Mouse (Mus musculus) heart, embryonic 13.5 days (tissue): ENCODE results near the gene Glis3. TPM values are rescaled to one million over a fixed set of nuclear protein-coding genes. Genes with fewer than 3 reads are reported as not detected.
A peak's percentile ranks its signal among the peaks of the same experiment; 100 is the strongest.

Experiments
- ATAC-seq: fragments of 200-750 bp; cut with Nextera tagmentation; 2 replicates; pipeline ENCODE4 v1.8.0; 2017; ENCODE audit warnings: moderate TSS enrichment; ENCODE audit not compliant: insufficient number of reproducible peaks, low FRiP score, low TSS enrichment; ENCODE audit errors: extremely low read depth
- H3K27ac ChIP-seq: fragments of 300-500 bp; sonication (generic); replicated peaks from 2 replicates; pipeline ENCODE4 v1.5.1; 2015; ENCODE audit warnings: moderate library complexity, mild to moderate bottlenecking, inconsistent platforms
- H3K27me3 ChIP-seq: fragments of 300-500 bp; sonication (generic); replicated peaks from 2 replicates; pipeline ENCODE4 v1.6.1; 2015; ENCODE audit warnings: mild to moderate bottlenecking, inconsistent platforms
- H3K36me3 ChIP-seq: fragments of 300-500 bp; sonication (generic); 2 replicates; pipeline ENCODE4 v1.6.1; 2015; ENCODE audit warnings: mild to moderate bottlenecking, inconsistent platforms
- H3K4me1 ChIP-seq: fragments of 300-500 bp; sonication (generic); 2 replicates; pipeline ENCODE4 v1.6.1; 2015; ENCODE audit warnings: inconsistent platforms
- H3K4me2 ChIP-seq: fragments of 300-500 bp; sonication (generic); 2 replicates; pipeline ENCODE4 v1.6.1; 2015; ENCODE audit warnings: inconsistent platforms, mild to moderate bottlenecking, moderate library complexity
- H3K4me3 ChIP-seq: fragments of 300-500 bp; sonication (generic); 2 replicates; pipeline ENCODE4 v1.5.1; 2015; ENCODE audit warnings: moderate library complexity, mild to moderate bottlenecking, inconsistent platforms
- H3K9ac ChIP-seq: fragments of 300-500 bp; sonication (generic); 2 replicates; pipeline ENCODE4 v1.6.1; 2015; ENCODE audit warnings: inconsistent platforms, mild to moderate bottlenecking, moderate library complexity
- H3K9me3 ChIP-seq: fragments of 300-500 bp; sonication (generic); 2 replicates; pipeline ENCODE4 v1.6.1; 2016; ENCODE audit warnings: inconsistent platforms
- WGBS: fragments of 180-500 bp; shearing (Covaris S2); methylation state at CpG from one replicate; pipeline ENCODE4 v1.1.7; 2015; ENCODE audit warnings: mixed read lengths; 5-methylcytosine and 5-hydroxymethylcytosine counted together
- polyA plus RNA-seq: library from polyadenylated mRNA; unstranded; fragments of >200 nt; fragmentation: Nextera tagmentation; extraction: Ambion mirVana; gene quantifications from 2 replicates; pipeline ENCODE4 v1.2.1, GENCODE M21; 2015

Gene Glis3
- polyA plus RNA-seq, 1 experiment from 2014 or later: 1.1 TPM

DNA sequence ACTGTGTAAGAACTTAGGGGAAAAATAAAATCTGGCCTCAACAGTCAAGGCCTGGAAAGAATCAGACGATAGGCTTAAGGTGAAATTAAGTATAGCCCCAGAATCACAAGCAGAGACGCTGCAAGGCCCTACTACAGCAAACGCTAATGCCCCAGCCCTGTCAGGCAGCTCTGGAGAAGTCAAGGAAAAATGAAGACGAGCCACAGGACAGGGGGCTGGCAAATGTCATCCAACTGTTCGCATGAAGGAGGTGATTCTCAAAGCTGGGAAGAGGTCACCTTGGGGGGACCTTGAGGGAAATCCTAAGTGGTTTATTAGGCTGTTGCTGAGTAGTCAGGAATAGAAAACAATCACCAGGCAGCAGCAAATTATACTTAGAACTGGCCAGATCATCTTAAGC, 214.1 kb downstream of the Glis3 start:
- H3K4me3 ChIP-seq: no peak overlapping the region
- no peaks in the 10 kb centered on the region for H3K9me3 ChIP-seq
- peaks cover 22% of the 10 kb centered on the region for H3K4me1 ChIP-seq
- H3K27me3 ChIP-seq: no peaks in the 10 kb centered on the region
- WGBS: 32% methylated on average over 5 of the region's 5 CpGs
- no peak for ATAC-seq
- no peak overlapping the region for H3K4me2 ChIP-seq
- peak overlapping the region; percentile 39; the same call in 1 of the 2 replicates for H3K27ac ChIP-seq
- no peaks in the 10 kb centered on the region for H3K36me3 ChIP-seq
- H3K9ac ChIP-seq: no peak overlapping the region

DNA sequence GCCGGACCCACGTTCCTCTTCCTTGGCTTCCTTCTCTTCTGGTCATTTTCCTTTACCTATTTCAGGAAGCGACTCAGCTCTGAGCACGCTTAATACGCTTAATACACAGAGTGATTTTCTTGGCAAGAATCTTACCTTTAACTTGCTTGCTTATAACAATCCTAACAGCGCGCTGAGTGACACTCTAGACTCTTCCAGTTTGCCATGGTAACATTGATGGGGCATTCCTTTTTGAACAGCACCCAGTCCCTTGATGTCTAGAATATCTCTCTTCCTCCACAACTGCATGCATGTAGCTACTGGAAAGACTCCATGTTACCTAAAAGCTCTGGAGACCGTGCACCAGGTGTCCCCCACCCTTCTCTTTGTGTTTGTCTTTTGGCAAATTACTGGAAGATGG, 225.5 kb downstream of the Glis3 start:
- Histone ChIP-seq H3K4me1 (peaks cover 18% of the 10 kb centered on the region; the same call in 1 of the 2 replicates), H3K9ac (no peak overlapping the region), H3K4me3 (no peak overlapping the region), H3K36me3 (no peaks in the 10 kb centered on the region), H3K27me3 (no peaks in the 10 kb centered on the region), H3K4me2 (no peak overlapping the region), H3K9me3 (no peaks in the 10 kb centered on the region), H3K27ac (no peak overlapping the region)
- 72% methylated on average over 8 of the region's 8 CpGs for WGBS
- ATAC-seq: no peak

DNA sequence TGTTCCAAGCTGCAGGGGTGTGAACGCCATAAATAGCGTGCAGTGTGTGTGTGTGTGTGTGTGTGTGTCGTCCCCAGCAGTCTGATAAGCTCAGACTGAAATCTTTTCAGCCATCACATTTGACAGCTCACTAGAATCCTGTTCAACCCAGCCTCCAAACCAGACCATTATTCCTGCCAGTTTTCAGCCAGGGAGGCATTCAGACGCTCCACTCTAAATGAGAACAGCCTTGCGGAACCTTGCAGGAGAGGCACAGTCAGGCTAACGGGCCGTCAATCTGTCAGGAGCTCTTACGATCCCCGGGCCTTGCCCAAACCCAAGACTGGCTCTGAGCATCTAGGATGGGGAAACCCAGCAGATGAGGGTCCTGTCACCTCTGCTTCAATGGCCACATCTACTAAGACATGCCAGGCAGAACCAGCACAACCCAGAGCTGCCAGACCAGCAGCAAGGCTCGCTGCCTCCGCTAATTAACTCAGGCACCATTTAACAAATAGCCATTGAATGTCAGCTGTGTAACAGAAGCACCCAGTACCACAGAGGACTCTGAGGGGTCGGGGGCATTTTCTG, 226.8 kb downstream of the Glis3 start:
- no peaks in the 10 kb centered on the region for H3K9me3 ChIP-seq
- H3K9ac ChIP-seq: no peak overlapping the region
- H3K4me3 ChIP-seq: no peak overlapping the region
- no peaks in the 10 kb centered on the region for H3K27me3 ChIP-seq
- ATAC-seq: no peak
- H3K27ac ChIP-seq: peak overlapping the region; percentile 20; the same call in 1 of the 2 replicates
- peaks cover 13% of the 10 kb centered on the region; the same call in 1 of the 2 replicates for H3K4me1 ChIP-seq
- no peaks in the 10 kb centered on the region for H3K36me3 ChIP-seq
- peak overlapping the region; percentile 20 for H3K4me2 ChIP-seq
- WGBS: 37% methylated on average over 12 of the region's 12 CpGs

DNA sequence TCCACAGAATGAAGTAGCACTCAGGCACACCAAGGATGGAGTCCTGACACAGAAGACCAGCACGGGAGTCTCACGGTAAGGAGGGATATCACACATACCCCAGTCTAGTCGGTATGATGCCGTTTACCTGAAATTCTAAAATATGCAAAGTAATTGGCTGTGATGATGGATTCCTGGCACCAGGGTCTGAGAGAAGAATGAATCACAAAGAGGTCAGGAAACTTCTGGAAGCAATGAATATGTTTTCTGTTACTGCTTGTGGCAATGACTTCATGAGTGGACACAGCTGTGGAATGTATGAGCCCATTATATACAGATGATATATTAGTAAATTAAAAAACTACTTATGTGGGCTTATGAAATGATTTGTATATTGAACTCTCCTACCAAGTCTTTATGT, 231.1 kb downstream of the Glis3 start:
- WGBS: 64% methylated on average over 4 of the region's 4 CpGs
- ATAC-seq: no peak

DNA sequence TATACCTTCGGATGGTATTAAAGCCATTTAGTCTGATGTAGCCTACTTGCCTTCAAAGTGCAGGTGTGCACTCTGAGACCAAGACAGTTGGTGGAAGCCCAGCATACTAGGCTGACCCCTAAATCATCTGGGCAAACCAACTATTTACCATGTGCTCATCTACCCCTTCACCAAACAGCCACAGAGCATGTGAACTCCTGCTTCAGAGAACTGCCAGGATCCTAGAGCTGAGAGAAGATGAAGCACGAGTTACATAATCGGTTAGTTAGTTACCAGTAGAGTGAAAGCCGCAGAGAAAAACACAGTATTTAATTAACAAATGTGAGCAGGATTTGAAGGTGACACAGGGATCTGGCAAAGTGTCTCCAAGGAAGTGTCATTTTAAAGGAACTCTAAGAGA, 237.7 kb downstream of the Glis3 start:
- 77% methylated on average over 4 of the region's 4 CpGs for WGBS

More for the DNA sequence above, 231.1 kb downstream of the Glis3 start:
- Histone ChIP-seq H3K36me3 (no peaks in the 10 kb centered on the region), H3K4me2 (no peak overlapping the region), H3K27me3 (no peaks in the 10 kb centered on the region), H3K9me3 (no peaks in the 10 kb centered on the region), H3K4me3 (no peak overlapping the region), H3K4me1 (peaks cover 10% of the 10 kb centered on the region; the same call in 1 of the 2 replicates), H3K27ac (no peak overlapping the region), H3K9ac (no peak overlapping the region)

DNA sequence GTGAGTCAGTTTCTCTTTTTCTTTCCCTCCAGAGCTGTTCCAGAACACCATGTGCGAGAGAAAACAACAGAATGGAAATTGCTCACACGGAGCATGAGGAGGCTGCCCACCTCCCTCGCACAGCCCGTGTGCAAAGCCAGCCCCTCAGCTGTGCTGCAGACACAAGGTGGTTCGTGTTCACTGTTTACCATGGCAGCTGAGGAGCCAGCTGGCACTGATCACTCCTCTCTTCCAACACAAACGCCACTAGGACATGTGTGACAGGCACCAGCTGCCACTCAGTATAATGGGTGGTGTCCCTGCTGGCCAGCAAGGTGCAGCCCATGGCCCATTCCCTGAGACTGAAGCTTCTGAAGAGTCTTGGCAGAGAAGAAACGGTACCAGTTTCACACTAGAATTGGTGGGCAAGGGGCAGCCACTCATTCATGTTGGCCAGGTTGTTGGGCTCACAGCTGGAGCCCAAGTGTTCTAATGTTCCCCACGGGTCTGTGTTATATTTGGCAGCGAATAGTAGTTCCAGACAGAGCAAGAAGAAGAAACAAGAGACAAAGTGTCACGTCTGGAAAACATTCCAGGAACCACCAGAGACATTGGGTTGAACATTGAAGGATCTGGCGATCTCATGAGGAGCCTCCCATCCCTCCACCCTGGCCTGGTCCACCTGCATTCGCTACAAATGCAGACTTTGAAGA, 243.3 kb downstream of the Glis3 start:
- Histone ChIP-seq H3K9me3 (no peaks in the 10 kb centered on the region), H3K36me3 (no peaks in the 10 kb centered on the region), H3K27me3 (no peaks in the 10 kb centered on the region), H3K4me1 (no peaks in the 10 kb centered on the region), H3K4me3 (no peak overlapping the region), H3K4me2 (no peak overlapping the region), H3K27ac (no peak overlapping the region), H3K9ac (no peak overlapping the region)
- 62% methylated on average over 12 of the region's 12 CpGs for WGBS
- no peak for ATAC-seq

More for the DNA sequence above, 237.7 kb downstream of the Glis3 start:
- Histone ChIP-seq H3K27me3 (no peaks in the 10 kb centered on the region), H3K4me2 (no peak overlapping the region), H3K9ac (no peak overlapping the region), H3K9me3 (no peaks in the 10 kb centered on the region), H3K36me3 (no peaks in the 10 kb centered on the region), H3K4me3 (no peak overlapping the region), H3K27ac (no peak overlapping the region), H3K4me1 (no peaks in the 10 kb centered on the region)
- ATAC-seq: no peak

DNA sequence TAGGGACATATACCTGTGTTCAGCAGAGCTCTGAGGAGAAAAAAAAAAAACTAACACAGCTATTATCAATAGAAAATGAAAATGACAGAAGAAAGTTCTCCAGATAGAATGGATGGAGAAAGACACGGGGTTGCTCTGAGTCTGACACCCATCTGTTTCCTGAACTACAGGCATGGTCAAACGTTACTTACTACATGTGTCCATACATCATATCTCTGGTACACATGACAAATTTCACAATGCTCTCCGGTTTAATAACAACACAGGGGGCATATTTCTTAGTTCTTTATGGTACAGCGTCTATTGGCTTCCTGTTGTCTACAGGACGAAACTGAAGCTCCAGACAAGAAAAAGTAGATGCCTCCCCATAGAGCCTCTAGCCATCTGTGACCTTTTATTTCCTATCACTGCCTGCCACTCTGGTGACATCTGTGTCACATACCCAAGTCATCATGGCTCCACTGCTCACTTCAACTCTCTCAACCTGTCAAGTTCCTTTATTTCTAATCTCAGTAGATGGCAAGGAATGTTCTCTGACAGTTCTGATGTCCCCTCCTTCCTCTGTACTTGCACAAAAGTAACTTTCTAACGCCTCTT, 251.6 kb downstream of the Glis3 start:
- peaks cover 7% of the 10 kb centered on the region for H3K4me1 ChIP-seq
- 58% methylated on average over 6 of the region's 6 CpGs for WGBS
- H3K4me2 ChIP-seq: no peak overlapping the region
- H3K27me3 ChIP-seq: no peaks in the 10 kb centered on the region
- H3K9me3 ChIP-seq: no peaks in the 10 kb centered on the region
- H3K4me3 ChIP-seq: no peak overlapping the region
- H3K36me3 ChIP-seq: no peaks in the 10 kb centered on the region
- H3K9ac ChIP-seq: no peak overlapping the region
- ATAC-seq: no peak
- H3K27ac ChIP-seq: no peak overlapping the region

DNA sequence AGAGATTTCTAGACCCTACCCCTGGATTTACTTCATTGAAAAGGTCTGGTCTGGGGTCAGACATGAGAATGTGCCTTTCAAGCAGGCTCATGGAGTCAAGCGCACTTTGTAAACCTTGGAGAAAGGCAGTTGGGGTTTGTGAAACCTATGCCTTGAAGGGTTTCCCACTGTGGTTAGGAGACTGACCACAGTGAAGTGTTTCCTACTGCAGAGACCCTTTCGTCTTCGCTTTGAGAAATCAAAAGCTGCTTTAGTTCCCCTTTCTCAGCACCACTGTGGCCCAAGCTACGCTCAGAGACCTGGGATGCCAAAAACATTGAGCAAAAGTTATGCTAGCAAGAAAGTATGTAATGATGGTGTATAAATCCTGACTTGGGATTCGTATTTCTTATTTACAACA, 255.7 kb downstream of the Glis3 start:
- no peaks in the 10 kb centered on the region for H3K27me3 ChIP-seq
- ATAC-seq: no peak
- no peak overlapping the region for H3K9ac ChIP-seq
- no peaks in the 10 kb centered on the region for H3K9me3 ChIP-seq
- 81% methylated on average over 5 of the region's 5 CpGs for WGBS
- H3K4me1 ChIP-seq: peaks cover 8% of the 10 kb centered on the region
- H3K4me2 ChIP-seq: no peak overlapping the region
- no peaks in the 10 kb centered on the region for H3K36me3 ChIP-seq
- H3K4me3 ChIP-seq: no peak overlapping the region
- no peak overlapping the region for H3K27ac ChIP-seq

DNA sequence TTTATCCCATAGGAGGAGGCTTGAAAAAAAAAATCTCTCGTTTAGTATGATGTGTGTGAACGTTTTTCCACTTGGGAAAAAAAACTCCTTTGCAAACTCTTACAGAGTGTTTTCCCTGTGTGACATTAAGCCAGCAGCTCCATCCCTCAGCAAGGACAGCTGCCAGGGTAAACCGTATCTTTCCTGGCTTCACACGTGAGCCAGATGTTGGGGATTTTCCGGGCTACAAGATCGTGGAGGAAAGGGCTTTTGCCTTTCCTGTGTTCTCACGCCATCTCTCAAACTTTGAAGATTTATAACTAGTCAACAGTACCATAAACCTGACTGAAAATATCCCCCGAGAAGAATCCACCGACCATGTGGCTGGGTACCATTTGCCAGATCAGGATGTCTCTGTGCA, 256.9 kb downstream of the Glis3 start:
- H3K9me3 ChIP-seq: no peaks in the 10 kb centered on the region
- WGBS: 41% methylated on average over 9 of the region's 9 CpGs
- no peaks in the 10 kb centered on the region for H3K36me3 ChIP-seq
- H3K4me1 ChIP-seq: peaks cover 8% of the 10 kb centered on the region
- H3K27ac ChIP-seq: no peak overlapping the region
- H3K27me3 ChIP-seq: no peaks in the 10 kb centered on the region
- no peak overlapping the region for H3K4me2 ChIP-seq
- no peak overlapping the region for H3K9ac ChIP-seq
- no peak for ATAC-seq
- H3K4me3 ChIP-seq: no peak overlapping the region

DNA sequence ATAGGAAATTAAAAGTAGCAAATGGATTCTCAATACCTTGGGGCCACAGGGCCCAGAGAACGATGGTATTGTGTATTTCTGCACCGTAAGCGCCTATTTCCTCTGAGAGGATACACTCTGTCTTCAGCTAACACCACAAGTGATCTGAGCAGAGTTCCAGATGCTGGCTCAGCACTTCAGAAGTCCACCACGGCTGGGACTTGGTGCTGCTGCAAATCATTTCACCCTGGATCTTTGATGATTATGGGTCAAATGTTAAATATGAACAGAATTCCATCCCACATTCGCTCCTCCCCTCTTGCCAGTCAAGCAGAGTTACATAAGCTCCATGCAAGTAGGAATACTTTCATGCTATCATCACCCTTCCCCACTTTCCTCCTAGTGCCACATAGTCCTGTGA, 263.8 kb downstream of the Glis3 start:
- ATAC-seq: no peak
- Histone ChIP-seq H3K4me3 (no peak overlapping the region), H3K9ac (no peak overlapping the region), H3K27ac (no peak overlapping the region), H3K9me3 (peaks cover 3% of the 10 kb centered on the region; the same call in 1 of the 2 replicates), H3K27me3 (no peaks in the 10 kb centered on the region), H3K4me2 (no peak overlapping the region), H3K4me1 (no peaks in the 10 kb centered on the region), H3K36me3 (no peaks in the 10 kb centered on the region)
- WGBS: 78% methylated on average over 5 of the region's 5 CpGs

DNA sequence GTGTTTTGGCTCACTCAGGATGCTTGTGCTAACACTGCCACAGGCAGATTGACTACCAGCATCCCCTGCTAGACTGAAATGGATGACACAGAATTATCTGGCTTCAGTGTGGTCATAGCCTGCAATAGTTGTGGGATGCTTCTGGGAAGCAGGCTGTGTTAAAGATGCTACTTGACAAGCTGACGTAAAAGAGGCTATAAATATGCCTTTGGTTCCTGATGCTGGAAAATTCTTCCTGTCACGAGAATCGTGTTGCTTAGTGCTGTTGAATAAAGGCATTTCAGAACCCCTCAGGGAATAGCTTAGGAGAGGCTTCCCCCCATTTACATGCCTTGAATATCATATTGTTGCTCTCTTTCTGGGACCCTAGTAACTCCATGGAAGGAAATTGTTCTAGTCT, 271.1 kb downstream of the Glis3 start:
- peaks cover 3% of the 10 kb centered on the region; the same call in 1 of the 2 replicates for H3K9me3 ChIP-seq
- no peak overlapping the region for H3K27ac ChIP-seq
- no peaks in the 10 kb centered on the region for H3K36me3 ChIP-seq
- H3K9ac ChIP-seq: no peak overlapping the region
- 27% methylated on average over 3 of the region's 3 CpGs for WGBS
- H3K4me2 ChIP-seq: no peak overlapping the region
- no peaks in the 10 kb centered on the region for H3K4me1 ChIP-seq
- H3K27me3 ChIP-seq: no peaks in the 10 kb centered on the region
- no peak for ATAC-seq
- no peak overlapping the region for H3K4me3 ChIP-seq
